Mouse (Mus musculus): ENCODE data around the gene Zkscan5.
A peak's percentile ranks its signal among the peaks of the same experiment; 100 is the strongest.

DNA sequence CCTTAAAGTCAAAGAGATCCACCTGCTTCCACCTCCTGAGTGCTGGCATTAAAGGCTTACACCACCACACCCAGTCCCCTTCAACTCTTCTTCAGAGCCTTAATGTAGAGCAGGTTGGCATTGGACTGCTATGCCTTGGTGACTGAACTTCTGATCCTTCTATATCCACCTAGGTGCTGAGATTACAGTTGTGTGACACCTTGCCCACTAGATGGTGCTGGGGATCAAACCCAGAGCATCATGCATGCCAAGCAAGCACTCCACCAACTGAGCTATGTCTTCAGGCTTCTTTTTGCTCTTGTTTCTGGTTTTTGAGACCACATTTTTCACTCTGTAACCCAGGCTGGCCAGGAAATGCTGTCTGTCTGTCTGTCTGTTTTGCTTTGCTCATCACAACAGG, 30.3 kb downstream of the Zkscan5 start:
- peak; percentile 70 for TF ChIP-seq CTCF (IDR thresholded peaks at IDR 0.05; ENCODE audit: low read depth)
- no peak for TF ChIP-seq EP300 (IDR thresholded peaks at IDR 0.05; ENCODE audit: low read depth)
